Mouse (Mus musculus): ENCODE results near the gene Zfp169. TPM values are rescaled to one million over a fixed set of nuclear protein-coding genes. Genes with fewer than 3 reads are reported as not detected.

Gene Zfp169
- polyA plus RNA-seq, 1 experiment from 2014 or later, result 1.3 TPM

DNA sequence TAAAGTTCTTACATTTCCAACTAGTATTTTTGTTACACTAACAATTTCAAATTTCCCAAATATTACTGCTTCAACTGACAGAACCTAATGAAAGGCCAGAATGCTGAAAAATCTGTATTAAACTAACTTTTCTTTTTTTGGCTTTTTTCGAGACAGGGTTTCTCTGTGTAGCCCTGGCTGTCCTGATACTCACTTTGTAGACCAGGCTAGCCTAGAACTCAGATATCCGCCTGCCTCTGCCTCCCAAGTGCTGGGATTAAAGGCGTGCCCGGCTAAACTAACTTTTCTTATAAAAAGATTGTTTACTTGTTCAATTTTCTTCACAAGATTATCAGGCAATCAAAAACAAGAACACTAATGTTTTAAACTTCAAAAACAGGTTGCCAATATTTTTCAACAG is 31.6 kb upstream of the Zfp169 start:
- H3K4me1 ChIP-seq (ENCODE audit: insufficient read depth, low read depth, low read length), result peaks cover 21% of the 10 kb centered on the region; the same call in 1 of the 2 replicates
- peak overlapping the region; percentile 71; the same call in 1 of the 2 replicates for H3K9ac ChIP-seq (replicated peaks; ENCODE audit: low read depth)
- WGBS, result 18% methylated on average over 4 of the region's 4 CpGs
- no peak for DNase-seq (ENCODE audit: low spot score)
- H3K36me3 ChIP-seq (ENCODE audit: insufficient read depth, low read length), result no peaks in the 10 kb centered on the region
- no peaks in the 10 kb centered on the region for H3K9me3 ChIP-seq (ENCODE audit: low read length)
- ATAC-seq, result no peak
- H3K27me3 ChIP-seq (replicated peaks; ENCODE audit: insufficient read depth, low read length), result no peaks in the 10 kb centered on the region
- TF ChIP-seq EP300 (IDR thresholded peaks at IDR 0.05) (peak; percentile 19; the same call in 1 of the 2 replicates), CTCF (IDR thresholded peaks at IDR 0.05) (no peak)
- H3K27ac ChIP-seq (ENCODE audit: low read length), result peak overlapping the region; percentile 100
- H3K4me3 ChIP-seq (ENCODE audit: low read depth, low read length), result peak overlapping the region; percentile 91
- H3K4me2 ChIP-seq (replicated peaks; ENCODE audit: low read depth, low read length), result peak overlapping the region; percentile 66

DNA sequence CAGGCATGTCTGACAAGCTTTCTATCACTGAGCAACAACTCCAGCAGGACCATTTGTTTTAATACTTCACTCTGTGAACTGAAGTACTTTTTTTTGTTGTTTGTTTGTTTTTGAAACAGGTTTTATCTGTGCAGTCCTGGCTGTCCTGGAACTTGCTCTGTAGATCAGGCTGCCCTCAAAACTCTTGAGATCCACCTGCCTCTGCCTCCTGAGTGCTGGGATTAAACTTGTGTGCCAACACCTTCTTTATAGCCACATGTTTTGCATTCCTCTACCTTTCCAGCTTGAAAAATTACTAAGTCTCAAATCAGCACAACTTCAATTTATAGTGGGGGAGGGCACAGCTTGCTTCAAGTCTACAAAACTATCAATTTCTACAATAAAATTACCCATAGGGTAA is 31.1 kb upstream of the Zfp169 start:
- no peak overlapping the region for H3K4me3 ChIP-seq (ENCODE audit: low read depth, low read length)
- no peak for ATAC-seq
- no peak overlapping the region for H3K27ac ChIP-seq (ENCODE audit: low read length)
- no peak for TF ChIP-seq CTCF (IDR thresholded peaks at IDR 0.05)
- TF ChIP-seq EP300 (IDR thresholded peaks at IDR 0.05), result no peak
- H3K4me1 ChIP-seq (ENCODE audit: insufficient read depth, low read depth, low read length), result peaks cover 24% of the 10 kb centered on the region; the same call in 1 of the 2 replicates
- no peaks in the 10 kb centered on the region for H3K27me3 ChIP-seq (replicated peaks; ENCODE audit: insufficient read depth, low read length)
- peak overlapping the region; percentile 66; the same call in 1 of the 2 replicates for H3K4me2 ChIP-seq (replicated peaks; ENCODE audit: low read depth, low read length)
- H3K9ac ChIP-seq (replicated peaks; ENCODE audit: low read depth), result no peak overlapping the region
- DNase-seq (ENCODE audit: low spot score), result no peak
- H3K36me3 ChIP-seq (ENCODE audit: insufficient read depth, low read length), result no peaks in the 10 kb centered on the region
- no peaks in the 10 kb centered on the region for H3K9me3 ChIP-seq (ENCODE audit: low read length)

DNA sequence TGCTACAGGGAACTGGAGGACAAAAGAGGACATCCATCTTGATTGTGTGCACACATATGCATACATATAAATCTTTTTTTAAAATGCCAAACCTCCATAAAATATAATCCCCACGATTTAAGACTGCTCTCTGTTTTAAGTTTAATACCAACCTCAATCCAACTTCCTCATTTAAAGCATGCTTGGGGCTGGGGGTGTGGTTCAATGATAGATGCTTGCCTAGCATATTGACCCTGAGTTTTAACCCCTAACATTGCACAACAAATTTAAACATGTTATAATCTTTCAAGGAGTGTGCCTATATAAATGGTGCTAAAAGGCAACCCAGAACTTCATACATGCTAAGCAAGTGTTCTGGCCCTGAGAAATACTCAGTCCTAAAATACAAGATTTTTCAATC is 27.2 kb upstream of the Zfp169 start:
- ATAC-seq (no peak), DNase-seq (ENCODE audit: low spot score) (no peak)
- no peak overlapping the region for H3K4me2 ChIP-seq (replicated peaks; ENCODE audit: low read depth, low read length)
- no peak overlapping the region for H3K4me3 ChIP-seq (ENCODE audit: low read depth, low read length)
- TF ChIP-seq EP300 (IDR thresholded peaks at IDR 0.05) (no peak), CTCF (IDR thresholded peaks at IDR 0.05) (no peak)
- H3K9me3 ChIP-seq (ENCODE audit: low read length), result no peaks in the 10 kb centered on the region
- no peak overlapping the region for H3K27ac ChIP-seq (ENCODE audit: low read length)
- no peaks in the 10 kb centered on the region for H3K27me3 ChIP-seq (replicated peaks; ENCODE audit: insufficient read depth, low read length)
- peaks cover 28% of the 10 kb centered on the region; the same call in 1 of the 2 replicates for H3K4me1 ChIP-seq (ENCODE audit: insufficient read depth, low read depth, low read length)
- H3K36me3 ChIP-seq (ENCODE audit: insufficient read depth, low read length), result no peaks in the 10 kb centered on the region
- WGBS, result 26% methylated on average over 1 of the region's 1 CpGs
- H3K9ac ChIP-seq (replicated peaks; ENCODE audit: low read depth), result no peak overlapping the region

DNA sequence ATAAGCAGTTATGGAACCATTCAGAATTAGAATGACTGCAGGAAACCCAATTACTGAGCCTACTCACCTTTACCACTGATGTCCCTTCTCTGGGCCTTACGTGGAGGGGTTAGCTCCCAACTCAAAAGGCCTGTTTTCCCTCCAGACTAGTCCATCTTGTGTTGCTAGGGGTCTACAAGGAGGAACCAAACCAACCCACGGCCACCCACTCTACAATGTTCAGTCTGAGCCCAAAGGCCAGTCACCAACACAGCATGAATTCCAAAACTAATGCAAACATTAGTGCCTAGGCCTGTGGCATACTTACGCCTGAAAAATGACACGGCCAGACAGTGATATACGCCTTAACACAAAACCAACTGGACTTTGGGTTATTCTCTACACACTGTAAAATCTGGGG is 20.2 kb upstream of the Zfp169 start:
- Histone ChIP-seq H3K4me2 (replicated peaks; ENCODE audit: low read depth, low read length) (no peak overlapping the region), H3K4me3 (ENCODE audit: low read depth, low read length) (no peak overlapping the region), H3K27ac (ENCODE audit: low read length) (no peak overlapping the region), H3K27me3 (replicated peaks; ENCODE audit: insufficient read depth, low read length) (no peaks in the 10 kb centered on the region), H3K9ac (replicated peaks; ENCODE audit: low read depth) (no peak overlapping the region), H3K9me3 (ENCODE audit: low read length) (no peaks in the 10 kb centered on the region), H3K36me3 (ENCODE audit: insufficient read depth, low read length) (no peaks in the 10 kb centered on the region; the same call in 1 of the 2 replicates), H3K4me1 (ENCODE audit: insufficient read depth, low read depth, low read length) (0 out of 2 replicates have a peak, but pooled peaks cover under 1% of the 10 kb centered on the region)
- WGBS, result 85% methylated on average over 5 of the region's 5 CpGs
- ATAC-seq, result no peak
- DNase-seq (ENCODE audit: low spot score), result no peak
- TF ChIP-seq EP300 (IDR thresholded peaks at IDR 0.05), result no peak
- no peak for TF ChIP-seq CTCF (IDR thresholded peaks at IDR 0.05)

DNA sequence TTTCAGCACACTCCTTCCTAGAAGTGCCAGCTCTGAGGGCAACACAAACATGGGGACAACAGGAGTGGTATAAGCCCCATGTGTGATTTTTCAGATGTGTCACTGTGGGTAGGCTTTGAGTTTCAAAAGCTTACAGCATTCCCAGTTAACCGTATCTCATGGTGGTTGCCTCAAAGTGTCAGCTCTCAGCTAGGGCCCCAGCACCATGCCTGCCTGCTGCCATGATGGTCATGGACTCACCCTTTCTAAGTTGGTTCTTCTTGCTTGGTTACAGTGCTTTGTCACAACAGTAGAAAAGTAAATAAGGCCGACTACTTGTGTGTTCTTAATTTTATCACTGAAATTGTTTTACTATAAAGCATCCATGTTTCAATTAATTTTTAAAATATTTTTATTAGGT is 18.2 kb upstream of the Zfp169 start:
- DNase-seq (ENCODE audit: low spot score) (no peak), ATAC-seq (no peak)
- no peak for TF ChIP-seq EP300 (IDR thresholded peaks at IDR 0.05)
- TF ChIP-seq CTCF (IDR thresholded peaks at IDR 0.05), result no peak
- Histone ChIP-seq H3K27me3 (replicated peaks; ENCODE audit: insufficient read depth, low read length) (no peaks in the 10 kb centered on the region), H3K9ac (replicated peaks; ENCODE audit: low read depth) (no peak overlapping the region), H3K4me2 (replicated peaks; ENCODE audit: low read depth, low read length) (no peak overlapping the region), H3K27ac (ENCODE audit: low read length) (no peak overlapping the region), H3K36me3 (ENCODE audit: insufficient read depth, low read length) (no peaks in the 10 kb centered on the region; the same call in 1 of the 2 replicates), H3K4me1 (ENCODE audit: insufficient read depth, low read depth, low read length) (no peaks in the 10 kb centered on the region), H3K9me3 (ENCODE audit: low read length) (no peaks in the 10 kb centered on the region), H3K4me3 (ENCODE audit: low read depth, low read length) (no peak overlapping the region)
- WGBS, result 57% methylated on average over 2 of the region's 2 CpGs

DNA sequence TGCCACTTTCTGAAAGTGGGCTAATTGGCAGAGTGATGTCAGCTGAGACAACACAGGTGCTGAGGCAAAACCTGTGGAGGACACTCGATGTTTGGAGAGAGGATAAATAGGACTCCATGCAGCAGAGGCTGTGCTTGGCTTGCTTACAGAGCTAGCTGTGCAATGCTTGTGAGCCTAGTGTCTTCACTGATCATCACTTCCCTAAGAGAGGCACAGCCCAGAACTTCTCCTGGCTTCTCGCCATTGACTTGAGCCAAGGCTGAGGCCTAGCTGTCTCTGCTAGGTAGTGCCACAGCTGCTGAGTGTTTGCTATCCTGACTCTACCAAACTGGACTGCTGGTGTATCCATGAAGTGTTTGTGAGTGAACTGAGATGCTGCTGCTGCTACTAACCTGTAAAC is 17.4 kb upstream of the Zfp169 start:
- H3K4me3 ChIP-seq (ENCODE audit: low read depth, low read length), result no peak overlapping the region
- DNase-seq (ENCODE audit: low spot score), result peak; percentile 47
- no peaks in the 10 kb centered on the region; the same call in 1 of the 2 replicates for H3K36me3 ChIP-seq (ENCODE audit: insufficient read depth, low read length)
- H3K27ac ChIP-seq (ENCODE audit: low read length), result no peak overlapping the region
- no peaks in the 10 kb centered on the region for H3K9me3 ChIP-seq (ENCODE audit: low read length)
- peak; percentile 67 for ATAC-seq
- no peak overlapping the region for H3K9ac ChIP-seq (replicated peaks; ENCODE audit: low read depth)
- TF ChIP-seq EP300 (IDR thresholded peaks at IDR 0.05) (no peak), CTCF (IDR thresholded peaks at IDR 0.05) (no peak)
- WGBS, result 24% methylated on average over 2 of the region's 2 CpGs
- H3K4me2 ChIP-seq (replicated peaks; ENCODE audit: low read depth, low read length), result no peak overlapping the region
- no peaks in the 10 kb centered on the region for H3K4me1 ChIP-seq (ENCODE audit: insufficient read depth, low read depth, low read length)
- H3K27me3 ChIP-seq (replicated peaks; ENCODE audit: insufficient read depth, low read length), result no peaks in the 10 kb centered on the region

DNA sequence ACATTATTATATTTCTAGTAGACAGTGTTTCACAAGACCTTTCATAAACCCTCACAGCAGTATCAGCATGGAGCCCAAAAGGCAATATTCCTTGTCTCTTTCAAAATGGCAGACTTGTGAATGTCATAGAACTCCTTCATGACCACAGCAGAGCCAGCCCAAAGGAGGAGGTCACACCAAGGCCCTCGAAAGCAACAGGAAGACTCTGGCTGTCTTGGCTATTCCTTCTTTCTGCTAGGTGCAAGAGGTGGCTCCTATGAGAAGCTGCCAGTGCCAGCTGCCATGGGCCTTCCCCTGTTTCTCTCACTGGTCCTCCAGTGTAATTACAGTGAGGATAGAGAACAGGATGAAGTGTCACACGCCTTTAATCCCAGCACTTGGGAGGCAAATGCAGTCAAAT is 15.8 kb upstream of the Zfp169 start:
- 36% methylated on average over 2 of the region's 2 CpGs for WGBS
- Histone ChIP-seq H3K27me3 (replicated peaks; ENCODE audit: insufficient read depth, low read length) (no peaks in the 10 kb centered on the region), H3K9me3 (ENCODE audit: low read length) (no peaks in the 10 kb centered on the region), H3K4me2 (replicated peaks; ENCODE audit: low read depth, low read length) (no peak overlapping the region), H3K4me1 (ENCODE audit: insufficient read depth, low read depth, low read length) (no peaks in the 10 kb centered on the region), H3K27ac (ENCODE audit: low read length) (no peak overlapping the region), H3K4me3 (ENCODE audit: low read depth, low read length) (no peak overlapping the region), H3K9ac (replicated peaks; ENCODE audit: low read depth) (no peak overlapping the region), H3K36me3 (ENCODE audit: insufficient read depth, low read length) (no peaks in the 10 kb centered on the region; the same call in 1 of the 2 replicates)
- TF ChIP-seq EP300 (IDR thresholded peaks at IDR 0.05) (no peak), CTCF (IDR thresholded peaks at IDR 0.05) (no peak)
- ATAC-seq (no peak), DNase-seq (ENCODE audit: low spot score) (no peak)

Measured in lung, postnatal 0 days (tissue).